Mouse (Mus musculus): ENCODE data around the gene Raver2. TPM values are rescaled to one million over a fixed set of nuclear protein-coding genes. Genes with fewer than 3 reads are reported as not detected.
"Not testable (repeated sequence)": the region's sequence is repeated elsewhere in the genome, so short reads cannot be mapped to it uniquely, and the experiment has no call there.

Raver2 gene
- 10 to 100 TPM; 56.8 to 58.8 TPM for total RNA-seq (2021)
- long read RNA-seq, full-length matches to known transcripts, result 30 of 45 reads
- long read RNA-seq, partial matches to known transcripts, result 7 of 45 reads
- long read RNA-seq, other reads (novel, unspliced or antisense), result 8 of 45 reads

GRCm38 (mm10) chr4:101068786-101069153, at the start of gene Raver2:
TSS of gene Raver2 (plus strand) at chr4:101068983.
- DNase-seq (ENCODE audit: low spot score in 2 of 2), result peak; percentile 55 to 69

- DNase-seq (ENCODE audit: low spot score in 2 of 2), result no peak
Measured at GRCm38 (mm10) chr4:101020596-101020995, 48.2 kb upstream of the Raver2 start, which contains the start of gene Gm10577. TSS of gene Gm10577 (minus strand) at chr4:101020696.

- DNase-seq (ENCODE audit: low spot score in 2 of 2), result peak in 1 of 2 experiments; percentile 27
Measured at GRCm38 (mm10) chr4:101026566-101026965, 42.2 kb upstream of the Raver2 start.

- DNase-seq (ENCODE audit: low spot score in 2 of 2), result no peak
Measured at GRCm38 (mm10) chr4:101026995-101027394, 41.8 kb upstream of the Raver2 start.

- DNase-seq (ENCODE audit: low spot score in 2 of 2), result no peak
Measured at GRCm38 (mm10) chr4:101027852-101028411, 40.9 kb upstream of the Raver2 start.

GRCm38 (mm10) chr4:101033047-101033446, 35.7 kb upstream of the Raver2 start:
- DNase-seq (ENCODE audit: low spot score in 2 of 2), result no peak

GRCm38 (mm10) chr4:101035131-101035530, 33.7 kb upstream of the Raver2 start:
- DNase-seq (ENCODE audit: low spot score in 2 of 2), result no peak

- DNase-seq (ENCODE audit: low spot score in 2 of 2), result peak in 1 of 2 experiments; percentile 25
Measured at GRCm38 (mm10) chr4:101037156-101037555, 31.6 kb upstream of the Raver2 start.

- no peak for DNase-seq (ENCODE audit: low spot score in 2 of 2)
Measured at GRCm38 (mm10) chr4:101043691-101044090, 25.1 kb upstream of the Raver2 start.

GRCm38 (mm10) chr4:101044149-101044548, 24.6 kb upstream of the Raver2 start:
- no peak for DNase-seq (ENCODE audit: low spot score in 2 of 2)

GRCm38 (mm10) chr4:101046576-101046975, 22.2 kb upstream of the Raver2 start:
- DNase-seq (ENCODE audit: low spot score in 2 of 2), result no peak

GRCm38 (mm10) chr4:101062146-101062545, 6.6 kb upstream of the Raver2 start:
- peak; percentile 16 to 21 for DNase-seq (ENCODE audit: low spot score in 2 of 2)

GRCm38 (mm10) chr4:101066401-101066800, 2.4 kb upstream of the Raver2 start:
- DNase-seq (ENCODE audit: low spot score in 2 of 2), result no peak

- peak; percentile 42 to 47 for DNase-seq (ENCODE audit: low spot score in 2 of 2)
Measured at GRCm38 (mm10) chr4:101069154-101069971, 580 bp downstream of the Raver2 start.

GRCm38 (mm10) chr4:101071570-101071969, 2.8 kb downstream of the Raver2 start:
- no peak for DNase-seq (ENCODE audit: low spot score in 2 of 2)

GRCm38 (mm10) chr4:101076425-101076824, 7.6 kb downstream of the Raver2 start:
- no peak for DNase-seq (ENCODE audit: low spot score in 2 of 2)

- DNase-seq (ENCODE audit: low spot score in 2 of 2), result no peak
Measured at GRCm38 (mm10) chr4:101080016-101080415, 11.2 kb downstream of the Raver2 start.

GRCm38 (mm10) chr4:101082176-101082888, 13.5 kb downstream of the Raver2 start:
- no peak for DNase-seq (ENCODE audit: low spot score in 2 of 2)

- no peak for DNase-seq (ENCODE audit: low spot score in 2 of 2)
Measured at GRCm38 (mm10) chr4:101084863-101085262, 16.1 kb downstream of the Raver2 start.

GRCm38 (mm10) chr4:101086040-101086439, 17.3 kb downstream of the Raver2 start:
- no peak for DNase-seq (ENCODE audit: low spot score in 2 of 2)

GRCm38 (mm10) chr4:101087721-101088120, 18.9 kb downstream of the Raver2 start:
- DNase-seq (ENCODE audit: low spot score in 2 of 2), result no peak

GRCm38 (mm10) chr4:101090630-101091029, 21.8 kb downstream of the Raver2 start:
- DNase-seq (ENCODE audit: low spot score in 2 of 2), result not testable (repeated sequence)
